Mouse (Mus musculus) testis, postnatal 10 days (tissue): ENCODE measurements at regions not wholly inside any gene's neighbourhood (a gene's known extent, or its start where the extent isn't known, plus 50 kb on each side); places are given as distances from the start of the nearest gene placed in this dataset.
A peak's percentile ranks its signal among the peaks of the same experiment; 100 is the strongest.

Source experiments
- DNase-seq: peaks from one replicate; pipeline ENCODE4 v3.0.0; 2021; ENCODE audit warnings: low spot score

- DNase-seq = no peak
Observed at GRCm38 (mm10) chr10:37275271-37275670, 136.6 kb upstream of the Marcks start.

- no peak for DNase-seq
Observed at GRCm38 (mm10) chr10:37271967-37272366, 133.2 kb upstream of the Marcks start.

GRCm38 (mm10) chr10:37270236-37271000 is 131.7 kb upstream of the Marcks start:
- DNase-seq = no peak

- no peak for DNase-seq
Observed at GRCm38 (mm10) chr10:37266909-37267308, 128.2 kb upstream of the Marcks start.

GRCm38 (mm10) chr10:37260791-37261488 is 122.2 kb upstream of the Marcks start:
- DNase-seq = no peak

GRCm38 (mm10) chr10:37259186-37259585 is 120.5 kb upstream of the Marcks start:
- no peak for DNase-seq

GRCm38 (mm10) chr10:37257544-37257943 is 118.8 kb upstream of the Marcks start:
- no peak for DNase-seq

GRCm38 (mm10) chr10:37250934-37251521 is 112.3 kb upstream of the Marcks start:
- no peak for DNase-seq

- DNase-seq = no peak
Observed at GRCm38 (mm10) chr10:37250157-37250556, 111.4 kb upstream of the Marcks start.

- DNase-seq = no peak
Observed at GRCm38 (mm10) chr10:37249511-37249910, 110.8 kb upstream of the Marcks start.

GRCm38 (mm10) chr10:37247121-37247520 is 108.4 kb upstream of the Marcks start:
- DNase-seq = no peak

GRCm38 (mm10) chr10:37243136-37243535 is 104.4 kb upstream of the Marcks start:
- no peak for DNase-seq

- no peak for DNase-seq
Observed at GRCm38 (mm10) chr10:37241821-37242263, 103.1 kb upstream of the Marcks start.

GRCm38 (mm10) chr10:37240634-37241033 is 101.9 kb upstream of the Marcks start:
- DNase-seq = no peak

- DNase-seq = no peak
Observed at GRCm38 (mm10) chr10:37240201-37240600, 101.5 kb upstream of the Marcks start.

GRCm38 (mm10) chr10:37236001-37236822 is 97.5 kb upstream of the Marcks start:
- DNase-seq = no peak

GRCm38 (mm10) chr10:37231936-37232556 is 93.3 kb upstream of the Marcks start:
- peak; percentile 51 for DNase-seq

GRCm38 (mm10) chr10:37231159-37231558 is 92.4 kb upstream of the Marcks start:
- DNase-seq = no peak

- DNase-seq = no peak
Observed at GRCm38 (mm10) chr10:37227889-37228288, 89.2 kb upstream of the Marcks start.

GRCm38 (mm10) chr10:37221730-37222129 is 83.0 kb upstream of the Marcks start:
- no peak for DNase-seq

- no peak for DNase-seq
Observed at GRCm38 (mm10) chr10:37220434-37220833, 81.7 kb upstream of the Marcks start.

- DNase-seq = no peak
Observed at GRCm38 (mm10) chr10:37219936-37220335, 81.2 kb upstream of the Marcks start.
